Mouse (Mus musculus): Measurements from ENCODE around the gene Tars2. TPM values are rescaled to one million over a fixed set of nuclear protein-coding genes. Genes with fewer than 3 reads are reported as not detected.

The Tars2 gene
- total and polyA plus RNA-seq, 3 experiments: 141 to 237 TPM; not detected in 1

GRCm38 (mm10) chr3:95732297-95732696, 27.7 kb downstream of the Tars2 start:
- H3K36me3 ChIP-seq (ENCODE audit: control insufficient read depth in 1 of 2, insufficient read depth in 2 of 2, low read length in 2 of 2): peaks cover 0 to 22% of the 10 kb centered on the region in 2 experiments; a peak in 2 of 4 replicates
- peak; percentile 86 for DNase-seq (ENCODE audit: low read depth, low spot score)
- peak overlapping the region; percentile 0 for H3K27ac ChIP-seq (ENCODE audit: control insufficient read depth, low read depth, low read length)
- TF ChIP-seq MXI1 (IDR thresholded peaks at IDR 0.05; ENCODE audit: low read depth, low read length) (no peak), POLR2A (IDR thresholded peaks at IDR 0.05; ENCODE audit: control insufficient read depth in 1 of 2, insufficient read depth in 1 of 2, low read depth in 1 of 2, low read length in 2 of 2, poor library complexity in 1 of 2) (no peak), TCF12 (IDR thresholded peaks at IDR 0.05; ENCODE audit: low read depth, low read length) (no peak), POLR2AphosphoS5 (IDR thresholded peaks at IDR 0.05; ENCODE audit: borderline replicate concordance, low read depth, low read length) (no peak), SMC3 (IDR thresholded peaks at IDR 0.05; ENCODE audit: low read depth, low read length) (no peak), POLR2AphosphoS2 (IDR thresholded peaks at IDR 0.05; ENCODE audit: low read length) (no peak), CHD1 (IDR thresholded peaks at IDR 0.05; ENCODE audit: low read depth, low read length) (no peak), TBP (IDR thresholded peaks at IDR 0.05; ENCODE audit: low read depth, low read length) (peak; percentile 88), TAL1 (IDR thresholded peaks at IDR 0.05; ENCODE audit: low read length) (no peak), EP300 (IDR thresholded peaks at IDR 0.05; ENCODE audit: low read depth in 1 of 2, low read length in 2 of 2) (0 out of 4 replicates have a peak, but pooled peaks of 1 of the 2 experiments have one; percentile 46), JUND (IDR thresholded peaks at IDR 0.05; ENCODE audit: low read depth, low read length) (no peak), USF1 (IDR thresholded peaks at IDR 0.05; ENCODE audit: low read depth, low read length) (no peak), NRF1 (IDR thresholded peaks at IDR 0.05; ENCODE audit: insufficient read depth, low read depth, low read length, poor library complexity, severe bottlenecking) (no peak), ETS1 (IDR thresholded peaks at IDR 0.05; ENCODE audit: low read depth, low read length) (no peak), ZNF384 (IDR thresholded peaks at IDR 0.05; ENCODE audit: low read depth, low read length) (no peak), CTCF (IDR thresholded peaks at IDR 0.05 in 2 of 3, conservative IDR thresholded peaks at IDR 0.05 in 1 of 3; ENCODE audit: control insufficient read depth in 1 of 3, insufficient read depth in 1 of 3, low read depth in 2 of 3, low read length in 3 of 3, poor library complexity in 1 of 3, severe bottlenecking in 1 of 3) (no peak), MAX (IDR thresholded peaks at IDR 0.05; ENCODE audit: low read length) (no peak), ELF1 (IDR thresholded peaks at IDR 0.05; ENCODE audit: low read depth, low read length) (no peak), ZMIZ1 (IDR thresholded peaks at IDR 0.05; ENCODE audit: low read depth, low read length) (no peak), MEF2A (IDR thresholded peaks at IDR 0.05; ENCODE audit: extremely low read depth, insufficient replicate concordance, low read depth, low read length, poor library complexity, severe bottlenecking) (no peak), E2F4 (IDR thresholded peaks at IDR 0.05; ENCODE audit: borderline replicate concordance, low read depth, low read length) (no peak), BHLHE40 (IDR thresholded peaks at IDR 0.05; ENCODE audit: borderline replicate concordance, low read depth, low read length) (no peak), RAD21 (IDR thresholded peaks at IDR 0.05; ENCODE audit: low read depth, low read length) (no peak), MYC (IDR thresholded peaks at IDR 0.05; ENCODE audit: low read depth, low read length) (no peak), CHD2 (IDR thresholded peaks at IDR 0.05; ENCODE audit: low read length) (no peak), RCOR1 (IDR thresholded peaks at IDR 0.05; ENCODE audit: low read depth, low read length) (peak; percentile 40; the same call in 1 of the 2 replicates), ZC3H11A (IDR thresholded peaks at IDR 0.05; ENCODE audit: low read depth, low read length) (no peak), MAFK (IDR thresholded peaks at IDR 0.05; ENCODE audit: borderline replicate concordance, low read depth, low read length) (no peak), NELFE (IDR thresholded peaks at IDR 0.05; ENCODE audit: low read depth, low read length) (0 out of 2 replicates have a peak, but pooled peaks have one; percentile 16), GATA1 (IDR thresholded peaks at IDR 0.05; ENCODE audit: low read depth, low read length) (peak; percentile 50), ZKSCAN1 (IDR thresholded peaks at IDR 0.05; ENCODE audit: low read depth, low read length) (no peak), UBTF (IDR thresholded peaks at IDR 0.05; ENCODE audit: borderline replicate concordance, insufficient read depth, low read depth, low read length) (no peak), MYB (IDR thresholded peaks at IDR 0.05; ENCODE audit: low read depth, low read length) (no peak), USF2 (IDR thresholded peaks at IDR 0.05; ENCODE audit: borderline replicate concordance in 1 of 2, insufficient read depth in 1 of 2, low read depth in 1 of 2, low read length in 2 of 2) (no peak), SIN3A (IDR thresholded peaks at IDR 0.05; ENCODE audit: low read length) (no peak)
- no peak overlapping the region for H3K4me3 ChIP-seq (ENCODE audit: control insufficient read depth in 1 of 2, insufficient read depth in 1 of 2, low read depth in 2 of 2, low read length in 2 of 2)
- H3K9me3 ChIP-seq (replicated peaks; ENCODE audit: insufficient read depth, low read length): no peaks in the 10 kb centered on the region
- H3K9ac ChIP-seq (ENCODE audit: control insufficient read depth, low read depth, low read length, poor library complexity, severe bottlenecking): no peak overlapping the region
- no peaks in the 10 kb centered on the region for H3K79me2 ChIP-seq (ENCODE audit: control insufficient read depth, insufficient read depth, low read length, poor library complexity)
- H3K4me1 ChIP-seq (ENCODE audit: control insufficient read depth in 1 of 2, insufficient read depth in 2 of 2, low read length in 2 of 2): peaks cover 13 to 23% of the 10 kb centered on the region in 2 experiments
- no peaks in the 10 kb centered on the region for H3K27me3 ChIP-seq (ENCODE audit: control insufficient read depth in 1 of 2, insufficient read depth in 2 of 2, low read length in 2 of 2)
